Mouse (Mus musculus) forebrain, embryonic 13.5 days (tissue): ENCODE results near the gene Aplnr. TPM values are rescaled to one million over a fixed set of nuclear protein-coding genes. Genes with fewer than 3 reads are reported as not detected.

Source experiments
- ATAC-seq: fragments of 200-750 bp; cut with Nextera tagmentation; 2 replicates; pipeline ENCODE4 v1.8.0; 2017
- H3K27ac ChIP-seq: fragments of 300-500 bp; sonication (generic); 2 replicates; pipeline ENCODE4 v1.5.1; 2015; ENCODE audit warnings: inconsistent platforms, mild to moderate bottlenecking, moderate library complexity
- H3K27me3 ChIP-seq: fragments of 300-500 bp; sonication (generic); 2 replicates; pipeline ENCODE4 v1.6.1; 2015; ENCODE audit warnings: mild to moderate bottlenecking, inconsistent platforms
- H3K36me3 ChIP-seq: fragments of 300-500 bp; sonication (generic); 2 replicates; pipeline ENCODE4 v1.6.1; 2015; ENCODE audit warnings: mild to moderate bottlenecking, inconsistent platforms; ENCODE audit not compliant: poor library complexity, severe bottlenecking
- H3K4me1 ChIP-seq: fragments of 300-500 bp; sonication (generic); 2 replicates; pipeline ENCODE4 v1.6.1; 2015; ENCODE audit warnings: inconsistent platforms
- H3K4me2 ChIP-seq: fragments of 300-500 bp; sonication (generic); 2 replicates; pipeline ENCODE4 v1.6.1; 2015; ENCODE audit warnings: inconsistent platforms, mild to moderate bottlenecking, moderate library complexity
- H3K4me3 ChIP-seq: fragments of 300-500 bp; sonication (generic); 2 replicates; pipeline ENCODE4 v1.5.1; 2015; ENCODE audit warnings: mild to moderate bottlenecking, inconsistent platforms
- H3K9ac ChIP-seq: fragments of 300-500 bp; sonication (generic); 2 replicates; pipeline ENCODE4 v1.6.1; 2015; ENCODE audit warnings: mild to moderate bottlenecking, inconsistent platforms
- H3K9me3 ChIP-seq: fragments of 300-500 bp; sonication (generic); replicated peaks from 2 replicates; pipeline ENCODE4 v1.6.1; 2016; ENCODE audit warnings: inconsistent platforms
- WGBS: fragments of 180-500 bp; shearing (Covaris S2); methylation state at CpG from one replicate; pipeline ENCODE4 v1.1.7; 2015; 5-methylcytosine and 5-hydroxymethylcytosine counted together
- polyA plus RNA-seq: library from polyadenylated mRNA; unstranded; fragments of >200 nt; fragmentation: Nextera tagmentation; extraction: Ambion mirVana; gene quantifications from 2 replicates; pipeline ENCODE4 v1.2.1, GENCODE M21; 2015

Gene Aplnr
- polyA plus RNA-seq, 1 experiment from 2014 or later, result 20.0 TPM

DNA sequence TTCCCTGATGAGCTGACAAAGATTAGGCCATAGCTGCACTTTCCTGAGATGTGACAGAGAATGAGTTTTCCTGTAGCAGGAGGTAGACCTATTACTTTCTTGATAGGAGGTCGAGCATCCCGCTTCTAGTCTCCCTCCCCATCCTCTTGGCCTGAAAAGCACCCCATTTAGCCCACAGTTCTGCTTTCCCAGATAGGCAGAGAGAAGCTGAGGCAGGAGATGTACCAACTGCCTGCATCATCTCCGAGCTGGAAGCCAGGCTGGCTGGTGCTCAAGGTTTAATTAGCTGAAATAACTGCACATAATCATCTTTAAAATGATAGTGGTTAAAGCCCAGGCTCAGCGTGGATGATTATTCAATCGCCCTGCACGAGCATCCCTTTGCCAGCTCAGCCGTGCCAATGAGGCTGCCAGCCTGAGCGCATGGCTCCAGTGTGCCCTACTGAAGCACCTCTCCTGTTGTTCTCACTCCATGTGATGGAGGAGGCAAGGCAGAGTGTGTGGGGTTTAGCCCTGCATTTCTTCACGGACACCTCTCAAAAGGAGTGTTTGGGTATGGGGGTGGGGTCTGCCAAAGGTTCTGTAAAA is 25.6 kb upstream of the Aplnr start:
- Histone ChIP-seq H3K4me1 (no peaks in the 10 kb centered on the region; the same call in 1 of the 2 replicates), H3K9ac (no peak overlapping the region), H3K36me3 (no peaks in the 10 kb centered on the region), H3K4me3 (no peak overlapping the region), H3K27ac (no peak overlapping the region; the same call in 1 of the 2 replicates), H3K27me3 (no peaks in the 10 kb centered on the region), H3K4me2 (no peak overlapping the region), H3K9me3 (no peaks in the 10 kb centered on the region)
- 70% methylated on average over 9 of the region's 9 CpGs for WGBS
- ATAC-seq, result peak; percentile 76

DNA sequence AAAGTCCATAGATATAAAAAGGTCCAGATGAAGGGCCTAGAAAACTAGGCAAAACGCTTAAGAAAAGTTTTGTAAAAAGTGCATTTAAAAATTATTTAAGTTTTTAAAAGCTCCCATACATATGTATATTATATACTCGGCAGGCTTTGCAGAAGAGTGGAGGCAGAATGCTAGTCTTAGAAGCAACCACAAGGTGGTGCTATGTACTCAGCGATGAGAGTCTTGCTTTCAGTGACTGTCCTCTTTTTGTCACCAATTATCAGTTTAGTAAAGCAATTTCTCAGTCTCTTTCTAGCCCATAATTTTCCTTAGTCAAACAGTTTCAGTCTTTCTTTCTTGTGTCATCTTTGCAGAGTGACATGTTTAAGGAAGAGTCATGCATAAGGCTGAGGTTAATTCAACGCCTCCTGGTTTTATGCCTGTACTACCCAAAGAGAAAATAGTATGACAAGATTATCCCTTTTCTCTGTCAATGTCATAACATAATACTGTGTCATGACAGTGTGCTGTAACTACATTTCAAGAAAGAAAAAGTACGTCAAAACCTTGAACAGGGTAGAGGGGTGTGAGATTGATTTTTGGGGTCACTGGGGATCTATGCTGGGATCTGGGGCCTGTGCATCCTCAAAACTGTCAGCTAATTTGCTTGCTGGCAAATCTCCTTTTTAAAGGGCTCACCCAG is 12.7 kb upstream of the Aplnr start:
- no peaks in the 10 kb centered on the region for H3K36me3 ChIP-seq
- WGBS, result 36% methylated on average over 5 of the region's 5 CpGs
- no peaks in the 10 kb centered on the region for H3K4me1 ChIP-seq
- no peak overlapping the region for H3K4me2 ChIP-seq
- no peaks in the 10 kb centered on the region for H3K9me3 ChIP-seq
- ATAC-seq, result peak; percentile 84
- H3K27me3 ChIP-seq, result no peaks in the 10 kb centered on the region
- no peak overlapping the region for H3K4me3 ChIP-seq
- no peak overlapping the region for H3K9ac ChIP-seq
- no peak overlapping the region for H3K27ac ChIP-seq

DNA sequence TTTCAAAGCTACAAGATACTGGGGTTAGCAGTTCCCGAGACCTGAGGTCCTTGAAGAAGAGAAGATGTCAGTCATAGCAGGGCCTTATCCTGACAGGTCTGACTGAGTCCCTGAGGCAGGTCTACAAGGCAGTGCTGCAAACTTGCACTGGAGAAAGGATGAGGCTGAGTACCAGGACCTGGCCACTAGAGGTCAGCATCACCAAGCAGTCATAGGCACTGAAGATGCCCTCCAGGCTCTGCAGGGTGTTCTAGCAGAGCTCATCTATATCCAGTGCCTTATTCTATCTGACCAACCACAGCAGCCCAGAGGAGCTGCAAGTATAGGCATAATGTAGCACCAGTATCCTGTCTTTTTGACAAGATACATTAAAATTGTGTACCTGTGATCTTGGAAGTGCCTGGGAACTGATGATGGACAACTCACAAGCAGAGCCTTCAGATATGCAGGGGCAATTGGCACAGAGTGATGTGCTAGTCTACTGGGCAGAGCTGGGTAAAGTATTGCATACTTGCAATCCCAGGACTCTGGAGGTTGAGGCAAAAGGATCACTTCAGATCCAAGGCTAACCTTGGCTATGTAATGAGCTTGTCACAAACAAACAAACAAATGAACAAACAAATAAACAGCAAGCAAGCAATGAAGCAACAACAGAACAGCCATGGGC is 12.0 kb upstream of the Aplnr start:
- ATAC-seq, result peak; percentile 94

DNA sequence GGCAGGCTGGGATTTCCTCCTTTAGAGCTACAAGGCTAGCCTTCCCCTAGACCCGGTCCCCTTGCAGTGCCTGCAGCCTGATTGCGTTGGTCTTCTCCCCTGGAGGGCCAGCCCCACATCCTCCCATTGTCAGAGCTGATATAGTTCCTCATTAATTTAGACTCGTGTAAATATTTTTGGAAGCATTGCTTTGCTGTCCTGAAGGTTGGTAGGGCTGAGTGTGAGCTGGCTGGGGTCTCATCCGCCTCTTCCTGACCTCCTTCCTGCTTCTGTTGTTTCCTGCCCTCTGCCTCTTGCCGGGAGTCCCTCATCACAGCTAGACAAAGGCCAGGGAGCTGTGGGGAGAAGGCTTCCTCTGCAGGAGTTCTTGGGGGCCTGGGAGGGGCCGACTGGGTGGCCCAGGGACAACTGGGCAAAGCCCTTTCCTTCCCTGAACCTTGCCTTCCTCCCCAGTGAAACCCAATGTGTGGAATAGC is 6.5 kb upstream of the Aplnr start:
- no peak for ATAC-seq
- Histone ChIP-seq H3K9ac (no peak overlapping the region), H3K36me3 (no peaks in the 10 kb centered on the region), H3K4me1 (no peaks in the 10 kb centered on the region), H3K4me2 (no peak overlapping the region), H3K27ac (no peak overlapping the region), H3K9me3 (no peaks in the 10 kb centered on the region), H3K4me3 (no peak overlapping the region), H3K27me3 (no peaks in the 10 kb centered on the region)
- 48% methylated on average over 6 of the region's 6 CpGs for WGBS

More for the DNA sequence above, 12.0 kb upstream of the Aplnr start:
- 30% methylated on average over 1 of the region's 1 CpGs for WGBS
- H3K9me3 ChIP-seq, result no peaks in the 10 kb centered on the region
- H3K4me3 ChIP-seq, result no peak overlapping the region
- no peak overlapping the region for H3K9ac ChIP-seq
- H3K4me1 ChIP-seq, result no peaks in the 10 kb centered on the region
- no peaks in the 10 kb centered on the region for H3K36me3 ChIP-seq
- no peaks in the 10 kb centered on the region for H3K27me3 ChIP-seq
- no peak overlapping the region for H3K27ac ChIP-seq
- no peak overlapping the region for H3K4me2 ChIP-seq

DNA sequence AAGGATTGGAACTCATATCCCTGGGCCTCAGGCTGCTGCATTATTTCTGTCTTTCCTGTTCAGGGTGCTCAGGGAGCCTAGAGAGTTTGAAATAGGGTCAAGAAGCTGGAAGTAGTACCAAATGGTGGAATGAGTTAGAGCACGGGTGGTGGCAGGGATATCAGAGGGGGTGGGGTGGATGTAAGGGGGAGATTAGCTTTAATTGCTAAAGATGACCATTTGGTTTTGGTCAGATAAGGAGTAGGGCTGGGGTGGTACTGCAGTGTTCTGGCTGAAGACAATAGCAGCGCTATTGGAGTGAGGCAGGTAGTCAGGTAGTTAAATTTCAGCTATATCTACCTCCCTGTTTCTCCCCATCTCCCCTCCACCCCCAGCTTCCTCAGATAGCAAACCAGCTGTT is 4.8 kb upstream of the Aplnr start:
- Histone ChIP-seq H3K36me3 (no peaks in the 10 kb centered on the region), H3K9ac (no peak overlapping the region), H3K4me2 (no peak overlapping the region), H3K9me3 (no peaks in the 10 kb centered on the region), H3K27ac (no peak overlapping the region), H3K4me3 (no peak overlapping the region), H3K27me3 (no peaks in the 10 kb centered on the region), H3K4me1 (no peaks in the 10 kb centered on the region)
- no peak for ATAC-seq
- WGBS, result 19% methylated on average over 2 of the region's 2 CpGs

DNA sequence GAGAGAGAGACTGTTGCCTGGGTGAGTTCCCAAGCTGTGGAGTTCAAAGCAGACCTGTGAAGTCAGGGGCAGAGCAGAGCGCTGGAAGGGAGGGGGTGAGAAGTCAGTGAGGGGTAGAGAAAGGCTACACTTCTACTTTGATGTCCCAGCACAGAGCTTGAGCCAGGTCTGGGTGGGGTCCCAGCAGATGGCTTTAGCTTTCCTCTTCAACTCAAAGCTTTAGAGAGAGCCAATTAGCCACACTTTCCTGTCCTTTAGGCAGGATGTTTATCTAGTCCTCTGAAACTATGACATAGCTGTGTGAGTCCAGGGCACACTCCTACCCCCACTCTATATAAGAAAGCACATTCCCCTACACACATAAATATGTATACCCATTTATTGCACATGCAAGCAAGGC is 4.3 kb upstream of the Aplnr start:
- peak; percentile 39; the same call in 1 of the 2 replicates for ATAC-seq
- no peaks in the 10 kb centered on the region for H3K36me3 ChIP-seq
- no peak overlapping the region for H3K4me2 ChIP-seq
- no peak overlapping the region for H3K27ac ChIP-seq
- H3K4me1 ChIP-seq, result no peaks in the 10 kb centered on the region
- no peak overlapping the region for H3K4me3 ChIP-seq
- no peak overlapping the region for H3K9ac ChIP-seq
- H3K27me3 ChIP-seq, result no peaks in the 10 kb centered on the region
- H3K9me3 ChIP-seq, result no peaks in the 10 kb centered on the region
- 6% methylated on average over 1 of the region's 1 CpGs for whole genome bisulfite sequencing

DNA sequence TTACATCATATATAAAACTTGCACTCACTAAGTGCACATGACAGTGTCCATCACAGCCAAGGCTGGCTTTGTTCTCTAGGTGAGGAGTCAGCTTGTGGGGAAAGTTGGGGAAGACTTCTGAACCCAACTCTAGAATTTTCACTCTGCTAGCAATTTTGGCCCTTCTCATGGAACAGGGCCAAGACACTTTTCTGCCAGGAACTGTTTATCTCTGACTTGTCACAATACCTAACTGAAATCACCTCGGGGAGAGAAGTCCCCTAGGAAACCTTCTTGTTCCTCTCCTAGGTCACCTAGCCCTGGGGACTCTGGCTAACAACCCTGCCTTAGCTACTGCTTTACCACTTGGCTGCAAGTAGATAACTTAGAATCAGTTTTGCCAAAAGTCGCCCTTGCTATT is 3.8 kb upstream of the Aplnr start:
- Histone ChIP-seq H3K9me3 (no peaks in the 10 kb centered on the region), H3K36me3 (no peaks in the 10 kb centered on the region), H3K4me3 (no peak overlapping the region), H3K27ac (no peak overlapping the region), H3K4me1 (no peaks in the 10 kb centered on the region), H3K27me3 (no peaks in the 10 kb centered on the region), H3K4me2 (no peak overlapping the region), H3K9ac (no peak overlapping the region)
- no peak for ATAC-seq
- 69% methylated on average over 2 of the region's 2 CpGs for WGBS

DNA sequence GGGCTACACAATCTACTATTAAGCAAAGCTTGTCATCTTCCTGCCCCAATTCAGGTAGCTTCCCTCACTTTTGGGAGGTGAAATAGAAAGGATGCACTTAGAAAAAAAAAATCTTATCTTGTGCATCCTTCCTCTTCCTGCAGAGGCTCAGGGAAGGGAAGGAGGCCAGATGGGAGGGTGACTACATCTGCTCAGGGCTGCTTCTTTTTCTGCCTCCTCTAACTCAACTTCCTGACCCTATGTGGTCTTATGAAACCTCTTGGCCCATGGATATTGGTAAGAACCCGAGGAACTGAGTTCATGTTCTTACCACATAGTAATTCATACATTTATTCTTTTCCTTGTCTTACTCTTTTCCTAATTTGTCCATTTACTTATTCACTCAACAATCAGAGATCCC is 926 bp upstream of the Aplnr start:
- H3K4me1 ChIP-seq, result no peaks in the 10 kb centered on the region
- H3K9me3 ChIP-seq, result no peaks in the 10 kb centered on the region
- WGBS, result 80% methylated on average over 1 of the region's 1 CpGs
- no peak overlapping the region for H3K4me2 ChIP-seq
- no peak overlapping the region for H3K27ac ChIP-seq
- H3K27me3 ChIP-seq, result no peaks in the 10 kb centered on the region
- H3K4me3 ChIP-seq, result no peak overlapping the region
- no peak for ATAC-seq
- no peaks in the 10 kb centered on the region for H3K36me3 ChIP-seq
- H3K9ac ChIP-seq, result no peak overlapping the region

DNA sequence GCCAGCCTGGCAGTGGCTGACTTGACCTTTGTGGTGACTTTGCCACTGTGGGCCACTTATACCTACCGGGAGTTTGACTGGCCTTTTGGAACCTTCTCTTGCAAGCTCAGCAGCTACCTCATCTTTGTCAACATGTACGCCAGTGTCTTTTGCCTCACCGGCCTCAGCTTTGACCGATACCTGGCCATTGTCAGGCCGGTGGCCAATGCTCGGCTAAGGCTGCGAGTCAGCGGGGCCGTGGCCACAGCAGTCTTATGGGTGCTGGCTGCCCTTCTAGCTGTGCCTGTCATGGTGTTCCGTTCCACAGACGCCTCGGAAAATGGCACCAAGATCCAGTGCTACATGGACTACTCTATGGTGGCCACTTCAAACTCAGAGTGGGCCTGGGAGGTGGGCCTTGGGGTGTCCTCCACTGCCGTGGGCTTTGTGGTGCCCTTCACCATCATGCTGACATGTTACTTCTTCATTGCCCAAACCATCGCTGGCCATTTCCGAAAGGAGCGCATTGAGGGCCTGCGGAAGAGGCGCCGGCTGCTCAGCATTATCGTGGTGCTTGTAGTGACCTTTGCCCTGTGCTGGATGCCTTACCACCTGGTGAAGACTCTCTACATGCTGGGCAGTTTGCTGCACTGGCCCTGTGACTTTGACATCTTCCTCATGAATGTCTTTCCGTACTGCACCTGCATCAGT is 951 bp downstream of the Aplnr start:
- H3K4me3 ChIP-seq, result no peak overlapping the region
- WGBS, result 93% methylated on average over 21 of the region's 21 CpGs
- no peaks in the 10 kb centered on the region for H3K4me1 ChIP-seq
- H3K27me3 ChIP-seq, result no peaks in the 10 kb centered on the region
- H3K9me3 ChIP-seq, result no peaks in the 10 kb centered on the region
- no peak for ATAC-seq
- no peak overlapping the region for H3K9ac ChIP-seq
- no peaks in the 10 kb centered on the region for H3K36me3 ChIP-seq
- H3K27ac ChIP-seq, result no peak overlapping the region
- no peak overlapping the region for H3K4me2 ChIP-seq

DNA sequence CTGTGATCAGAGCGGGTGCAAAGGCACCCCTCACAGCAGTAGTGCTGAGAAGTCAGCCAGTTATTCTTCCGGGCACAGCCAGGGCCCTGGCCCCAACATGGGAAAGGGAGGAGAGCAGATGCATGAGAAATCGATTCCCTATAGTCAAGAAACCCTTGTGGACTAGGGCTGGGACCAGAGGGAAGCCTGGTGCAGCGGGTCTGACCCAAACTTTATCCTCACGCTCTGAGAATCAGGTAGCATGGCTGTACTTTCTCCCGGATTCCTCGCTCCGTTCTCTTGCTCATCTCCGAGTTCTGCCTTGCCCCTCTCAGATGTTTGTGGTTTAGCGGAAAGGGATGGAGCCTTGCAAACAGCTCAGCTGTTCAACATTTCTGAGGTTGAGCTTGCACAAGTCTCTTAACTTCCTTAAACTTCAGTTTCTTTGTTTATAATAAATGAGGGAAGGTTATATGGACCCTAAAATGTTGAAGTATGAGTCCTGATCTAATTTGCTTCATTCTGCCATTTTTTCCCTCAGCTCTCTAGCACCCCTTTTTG is 1.6 kb downstream of the Aplnr start:
- H3K4me3 ChIP-seq, result no peak overlapping the region
- no peak overlapping the region for H3K27ac ChIP-seq
- H3K36me3 ChIP-seq, result no peaks in the 10 kb centered on the region
- no peak for ATAC-seq
- H3K9ac ChIP-seq, result no peak overlapping the region
- no peaks in the 10 kb centered on the region for H3K9me3 ChIP-seq
- no peaks in the 10 kb centered on the region for H3K27me3 ChIP-seq
- no peaks in the 10 kb centered on the region for H3K4me1 ChIP-seq
- 80% methylated on average over 10 of the region's 10 CpGs for WGBS
- H3K4me2 ChIP-seq, result no peak overlapping the region

DNA sequence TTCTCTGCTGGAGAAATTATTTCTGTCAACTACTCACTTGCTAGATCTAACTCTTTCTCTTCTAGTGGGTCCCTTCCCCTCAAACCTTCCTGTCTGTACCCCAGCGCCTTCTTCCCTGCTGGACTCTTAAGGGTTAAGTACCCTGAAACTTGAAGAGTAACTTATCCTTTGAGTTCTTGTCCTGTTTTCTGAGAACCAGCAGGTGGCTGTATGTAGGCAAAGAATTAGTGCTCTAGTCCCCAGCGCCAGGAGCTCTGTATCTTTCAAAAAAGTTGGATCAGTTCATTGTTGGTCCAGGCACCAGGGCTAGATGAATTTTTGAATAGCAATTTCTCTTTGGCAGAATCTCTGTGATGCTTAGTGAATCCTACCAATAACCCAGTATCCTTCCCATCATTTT is 2.1 kb downstream of the Aplnr start:
- no peaks in the 10 kb centered on the region for H3K4me1 ChIP-seq
- no peak overlapping the region for H3K4me2 ChIP-seq
- H3K27ac ChIP-seq, result no peak overlapping the region
- no peaks in the 10 kb centered on the region for H3K36me3 ChIP-seq
- no peak for ATAC-seq
- H3K9me3 ChIP-seq, result no peaks in the 10 kb centered on the region
- no peak overlapping the region for H3K9ac ChIP-seq
- H3K27me3 ChIP-seq, result no peaks in the 10 kb centered on the region
- 25% methylated on average over 2 of the region's 2 CpGs for WGBS
- H3K4me3 ChIP-seq, result no peak overlapping the region

DNA sequence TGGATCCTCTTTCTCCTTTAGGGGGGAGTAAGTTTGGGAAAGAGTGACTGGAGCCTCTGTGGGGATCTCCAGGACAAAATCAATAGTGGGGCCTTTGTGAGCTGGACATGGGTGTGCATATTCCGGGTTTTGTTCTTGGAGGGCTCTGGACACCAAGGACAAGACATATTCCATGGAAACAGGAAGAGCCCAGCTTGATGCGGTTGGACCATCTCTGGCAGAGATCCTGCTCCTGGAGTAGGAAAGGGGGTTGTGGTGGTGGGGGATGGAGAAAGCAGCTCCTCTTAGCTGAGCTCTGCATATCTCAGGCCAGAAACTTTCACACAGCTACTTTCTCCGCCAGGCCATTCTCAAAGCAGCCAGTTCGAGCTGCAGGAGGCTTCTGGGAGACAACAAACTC is 3.4 kb downstream of the Aplnr start:
- no peaks in the 10 kb centered on the region for H3K27me3 ChIP-seq
- no peaks in the 10 kb centered on the region for H3K9me3 ChIP-seq
- H3K4me1 ChIP-seq, result no peaks in the 10 kb centered on the region
- H3K4me3 ChIP-seq, result no peak overlapping the region
- no peak overlapping the region for H3K9ac ChIP-seq
- 67% methylated on average over 4 of the region's 4 CpGs for WGBS
- no peak overlapping the region for H3K27ac ChIP-seq
- H3K4me2 ChIP-seq, result no peak overlapping the region
- no peaks in the 10 kb centered on the region for H3K36me3 ChIP-seq
- ATAC-seq, result no peak
